Mouse (Mus musculus) retina, postnatal 7 days (tissue): ENCODE data around the gene Vmn1r90.
"Not testable (repeated sequence)": the region's sequence is repeated elsewhere in the genome, so short reads cannot be mapped to it uniquely, and the experiment has no call there.

Experiments
- DNase-seq: peaks from one replicate; pipeline ENCODE4 v3.0.0-alpha.2; 2012; ENCODE audit warnings: low read depth, low spot score

The Vmn1r90 gene

GRCm38 (mm10) chr7:14563406-14563805, at the start of gene Vmn1r90:
Gene Vmn1r90 (minus strand): TSS chr7:14563506.
- no peak for DNase-seq

GRCm38 (mm10) chr7:14593009-14593408, 29.7 kb upstream of the Vmn1r90 start:
- DNase-seq: not testable (repeated sequence)

GRCm38 (mm10) chr7:14552284-14552683, 11.0 kb downstream of the Vmn1r90 start:
- DNase-seq: no peak

GRCm38 (mm10) chr7:14525280-14525679, 38.0 kb downstream of the Vmn1r90 start:
- no peak for DNase-seq

- DNase-seq: no peak
Observed at GRCm38 (mm10) chr7:14522636-14523035, 40.7 kb downstream of the Vmn1r90 start.

- no peak for DNase-seq
Observed at GRCm38 (mm10) chr7:14518301-14518700, 45.0 kb downstream of the Vmn1r90 start.
